Mouse (Mus musculus): Measurements from ENCODE around the gene Pla2g12a.

Pla2g12a gene

GRCm38 (mm10) chr3:129943813-129944212 lies 65.4 kb downstream of the Pla2g12a start:
- in situ Hi-C loops (cut with MboI; ENCODE audit: unreplicated experiment in 2 of 2), result no loop called here

Data from v-Abl transformed pro-B cells (cell line).